Mouse (Mus musculus): Measurements from ENCODE around the gene Lemd2.
A peak's percentile ranks its signal among the peaks of the same experiment; 100 is the strongest.

Gene Lemd2

DNA sequence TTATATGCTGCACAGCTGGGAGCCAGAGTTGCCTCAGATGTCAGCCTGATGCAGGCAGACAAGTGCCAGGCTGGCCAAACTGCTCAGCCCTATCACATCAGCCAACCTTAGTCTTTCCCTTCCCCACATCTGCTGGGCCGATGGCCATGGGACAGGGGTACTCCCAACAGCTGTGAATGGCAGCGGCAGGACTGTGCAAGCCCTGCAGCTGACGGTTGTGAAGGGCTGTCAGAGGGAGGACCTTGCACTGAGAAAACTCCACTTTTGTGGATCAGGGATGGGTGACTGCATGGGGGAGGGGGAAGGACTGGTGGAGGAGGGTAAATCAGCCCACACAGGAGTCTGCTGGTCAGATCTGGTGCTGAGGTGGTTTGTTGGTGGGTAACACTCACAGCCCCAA is 22.4 kb upstream of the Lemd2 start:
- DNase-seq = no peak

DNA sequence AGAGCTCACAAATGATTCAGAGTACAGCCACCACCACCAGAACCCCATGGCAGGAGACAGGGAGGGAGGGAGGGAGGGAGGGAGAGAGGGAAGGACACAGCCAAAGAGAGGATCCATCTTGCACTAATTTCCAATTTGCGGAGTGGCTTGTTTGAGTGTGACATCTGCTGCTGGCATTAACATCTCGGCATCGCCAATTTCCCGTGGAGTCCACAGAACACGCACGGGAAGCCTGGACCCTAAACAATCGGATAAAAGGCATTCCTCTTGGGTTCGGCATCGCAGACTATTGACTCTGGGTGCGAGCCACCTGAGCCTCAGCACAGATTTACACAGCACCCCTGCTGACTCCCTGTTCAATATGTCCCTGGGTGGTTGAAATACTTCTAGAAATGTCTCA is 21.5 kb upstream of the Lemd2 start:
- no peak for DNase-seq

DNA sequence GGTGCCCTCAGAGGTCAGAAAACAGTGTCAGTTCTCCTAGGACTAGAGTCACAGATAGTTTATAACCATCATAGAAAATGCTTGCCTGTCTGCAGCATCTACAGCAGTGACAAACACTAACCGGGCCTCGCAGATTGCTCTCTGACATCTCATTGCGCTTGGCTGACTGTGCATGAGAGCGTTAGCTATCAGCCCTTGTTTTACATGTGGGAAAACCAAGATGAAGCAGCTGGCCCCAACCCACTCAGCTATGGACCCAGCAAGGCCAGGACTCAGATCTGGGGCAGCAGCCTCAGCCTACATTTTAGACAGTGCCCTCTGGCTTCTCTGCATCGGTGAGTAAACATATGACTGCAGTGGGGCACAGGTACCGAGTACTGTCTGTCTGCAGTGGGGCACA is 19.6 kb upstream of the Lemd2 start:
- no peak for DNase-seq

DNA sequence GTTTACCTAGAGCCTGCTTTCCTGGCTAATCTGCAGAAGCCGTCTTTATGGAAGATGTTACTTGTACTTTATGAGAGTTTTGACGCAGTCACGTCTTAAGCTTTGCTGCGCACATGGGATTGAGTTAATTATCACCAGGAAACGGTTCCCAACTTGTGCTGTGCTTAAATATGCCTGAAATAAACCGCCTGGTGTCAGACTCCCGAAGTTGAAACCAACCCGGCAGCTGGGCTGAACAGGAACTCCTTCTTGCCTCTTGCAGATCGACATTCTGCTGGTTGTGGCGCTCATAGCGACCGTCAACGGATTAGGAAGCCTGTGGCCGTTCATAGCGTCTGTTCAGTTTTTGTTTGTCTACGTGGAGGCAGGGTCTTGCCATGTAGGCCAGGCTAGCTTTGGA is 17.3 kb upstream of the Lemd2 start:
- DNase-seq = no peak

DNA sequence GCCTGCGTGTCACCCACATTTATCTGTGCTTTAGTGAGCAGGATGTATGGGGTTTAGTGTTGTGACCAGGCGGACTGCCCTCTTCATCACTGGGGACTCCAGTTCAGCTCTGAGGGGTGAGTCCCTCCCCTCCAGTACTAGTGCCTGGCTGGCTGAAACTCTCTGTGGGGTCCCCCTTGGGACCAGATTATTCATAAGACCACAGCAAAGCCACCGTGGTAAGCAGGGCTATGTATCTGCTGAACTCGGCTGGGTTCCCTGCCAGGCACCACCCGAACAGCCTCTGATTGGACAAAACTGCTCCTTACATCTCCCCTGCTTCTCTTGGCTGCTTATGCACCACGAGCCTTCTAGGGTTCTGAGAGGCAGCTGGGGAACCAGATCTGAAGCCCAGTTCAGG is 14.6 kb upstream of the Lemd2 start:
- no peak for DNase-seq

DNA sequence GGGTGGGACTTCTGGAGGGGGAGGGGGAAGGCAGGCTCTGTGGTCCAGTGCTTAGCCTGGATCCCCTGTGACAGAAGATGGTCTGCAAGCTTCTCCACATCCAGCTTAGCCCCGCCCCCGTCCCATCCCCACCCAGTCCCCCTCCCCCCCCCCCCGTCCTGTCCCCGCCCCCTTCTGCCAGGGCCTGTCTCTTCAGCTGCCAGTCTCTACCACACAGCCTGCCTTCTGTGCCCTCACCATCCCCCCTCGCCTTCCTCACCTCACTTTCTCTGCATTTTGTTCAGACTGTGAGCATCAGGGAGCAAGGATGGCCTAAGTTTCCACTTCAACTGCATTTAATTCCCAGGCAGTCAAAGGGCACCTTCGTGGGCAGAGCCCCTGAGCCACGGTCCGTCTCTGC is 14.1 kb upstream of the Lemd2 start:
- no peak for DNase-seq

DNA sequence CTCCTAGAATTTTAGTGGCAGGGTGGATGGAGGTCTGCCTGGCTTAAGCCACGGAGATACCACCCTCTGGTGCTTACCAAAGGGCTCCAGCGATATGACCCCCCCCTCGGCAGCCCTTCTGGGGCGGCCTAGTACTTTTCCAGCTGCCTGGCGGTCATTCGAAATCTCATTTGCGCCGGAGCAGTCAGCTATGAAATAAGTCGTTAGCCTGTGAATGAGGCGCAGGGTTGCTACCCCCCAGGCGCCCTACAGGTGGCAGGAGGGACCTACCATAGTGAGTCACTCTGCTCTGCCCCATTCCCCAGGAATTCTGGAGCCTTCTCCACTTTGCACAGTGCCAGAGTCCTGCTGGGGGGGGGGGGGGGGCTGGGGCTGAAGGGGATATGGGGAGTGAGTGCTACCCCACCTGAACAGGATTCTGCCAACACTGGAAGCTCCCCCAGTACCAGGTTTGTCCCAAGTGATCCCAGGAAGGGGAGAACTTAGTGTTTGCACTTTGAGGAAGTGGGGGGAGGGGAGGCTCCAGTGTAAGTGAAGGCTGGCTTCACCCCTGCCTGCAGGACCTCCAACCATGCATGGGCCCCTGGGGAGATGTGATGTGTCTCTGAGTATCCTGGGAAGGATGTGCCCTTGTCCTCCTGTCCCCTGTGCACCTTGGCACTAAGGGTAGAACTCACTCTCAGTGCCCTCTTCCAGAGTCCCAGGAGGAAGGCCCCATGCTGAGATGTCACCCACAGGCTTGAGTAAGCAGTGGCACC is 8.7 kb upstream of the Lemd2 start:
- no peak for DNase-seq

DNA sequence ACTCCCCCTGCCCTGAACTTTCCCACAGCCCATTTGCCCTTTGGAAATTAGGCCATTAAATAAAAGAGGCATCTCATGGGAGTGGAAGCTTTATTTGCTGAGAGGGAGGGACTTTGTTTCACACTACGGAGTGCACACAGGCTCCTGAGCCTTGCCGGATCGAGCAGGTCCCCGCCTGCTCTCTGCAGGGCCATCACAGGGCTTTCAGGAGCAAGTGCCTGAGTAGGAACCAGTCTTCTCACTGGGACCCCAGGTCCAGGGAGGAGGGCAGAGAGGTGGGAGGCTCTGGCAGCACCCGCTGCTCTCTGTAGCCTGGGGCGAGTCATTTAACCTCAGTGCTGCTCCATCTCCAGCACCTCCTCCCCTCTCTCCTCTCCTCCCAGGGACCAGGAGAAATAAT is 7.7 kb upstream of the Lemd2 start:
- DNase-seq = no peak

DNA sequence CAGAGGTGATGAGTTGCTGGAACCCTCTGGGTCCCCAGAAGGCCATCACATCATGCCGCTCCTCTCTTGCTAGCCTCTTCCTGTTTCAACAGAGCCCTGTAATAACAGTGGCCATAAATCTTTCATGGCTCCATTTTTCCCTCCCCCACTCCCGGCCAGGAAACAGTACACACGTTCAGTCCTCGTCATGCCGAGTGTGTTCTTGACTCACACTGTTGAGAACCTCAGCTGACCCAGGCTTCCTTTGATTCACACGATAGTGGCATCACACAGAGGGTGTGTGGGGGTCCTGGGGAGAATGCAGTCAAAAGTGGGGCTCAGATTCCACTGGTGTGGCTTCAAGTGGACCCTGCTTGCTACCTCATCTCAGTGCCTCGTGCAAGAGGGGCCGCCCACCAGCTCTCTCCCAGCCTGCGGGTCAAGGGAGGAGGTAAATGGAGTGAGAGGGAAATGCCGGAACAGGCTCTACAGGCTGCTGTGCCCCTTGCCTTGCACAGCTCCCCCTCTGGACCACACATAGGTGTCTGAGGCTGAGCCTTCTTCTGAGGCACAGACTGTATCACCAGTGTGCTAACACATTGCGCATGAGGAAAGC is 2.9 kb upstream of the Lemd2 start:
- DNase-seq = no peak

DNA sequence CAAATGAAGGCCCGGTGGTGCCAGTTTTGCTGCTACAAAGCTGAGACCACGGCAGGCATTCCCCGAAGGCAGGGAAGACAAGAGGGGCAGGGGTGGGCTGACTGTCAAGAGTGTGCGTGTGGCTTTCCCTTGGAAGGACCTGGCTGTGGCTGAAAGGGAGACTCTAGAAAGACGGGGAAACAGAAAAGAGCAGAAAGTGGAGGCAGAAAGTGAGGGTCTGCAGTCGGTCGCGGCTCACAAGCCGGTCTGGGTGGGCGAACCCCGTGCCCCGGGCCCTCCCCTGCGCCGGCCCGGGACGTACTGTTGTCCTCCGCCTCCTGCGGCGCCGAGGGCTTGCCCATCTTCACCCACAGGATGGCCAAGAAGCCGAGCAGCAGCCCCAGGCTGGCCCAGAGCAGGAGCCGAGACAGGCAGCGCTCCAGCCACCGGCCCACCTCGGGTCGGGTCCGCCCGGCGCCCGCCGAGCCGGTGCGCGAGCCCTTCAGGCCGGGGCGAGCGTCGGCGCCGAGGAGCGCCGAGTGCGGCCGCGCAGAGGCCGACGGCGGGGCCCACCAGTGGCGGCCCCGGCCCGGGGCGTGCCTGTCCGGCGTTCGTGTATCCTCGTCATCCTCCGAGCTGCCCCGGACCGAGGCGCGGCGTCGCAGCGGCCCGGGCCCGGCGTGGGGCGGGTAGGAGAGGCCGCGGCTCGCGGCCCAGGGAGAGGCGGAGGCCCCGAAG is 753 bp downstream of the Lemd2 start:
- DNase-seq = peak in 1 of 2 experiments; percentile 28

DNA sequence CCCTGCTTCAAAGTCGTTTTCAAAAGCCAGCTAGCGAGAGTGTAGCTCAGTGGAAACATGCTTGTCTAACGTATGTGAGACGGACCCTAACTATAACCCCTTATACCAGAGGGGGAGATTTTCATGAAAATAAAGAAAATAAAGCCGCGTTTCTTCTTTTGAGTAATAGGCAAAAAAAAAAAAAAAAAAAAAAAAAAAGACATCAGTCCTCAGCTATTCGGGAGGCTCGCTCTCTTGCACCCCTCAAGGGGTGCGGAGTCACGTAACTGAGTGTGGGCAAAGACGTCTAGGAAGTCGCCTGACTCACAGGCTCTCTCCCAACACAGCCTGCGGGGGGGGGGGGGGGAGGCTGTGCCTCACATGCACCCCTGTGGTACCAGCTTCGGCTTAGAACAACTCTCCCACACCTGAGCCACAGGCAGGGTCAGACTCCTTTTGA is 1.3 kb downstream of the Lemd2 start:
- DNase-seq = no peak

DNA sequence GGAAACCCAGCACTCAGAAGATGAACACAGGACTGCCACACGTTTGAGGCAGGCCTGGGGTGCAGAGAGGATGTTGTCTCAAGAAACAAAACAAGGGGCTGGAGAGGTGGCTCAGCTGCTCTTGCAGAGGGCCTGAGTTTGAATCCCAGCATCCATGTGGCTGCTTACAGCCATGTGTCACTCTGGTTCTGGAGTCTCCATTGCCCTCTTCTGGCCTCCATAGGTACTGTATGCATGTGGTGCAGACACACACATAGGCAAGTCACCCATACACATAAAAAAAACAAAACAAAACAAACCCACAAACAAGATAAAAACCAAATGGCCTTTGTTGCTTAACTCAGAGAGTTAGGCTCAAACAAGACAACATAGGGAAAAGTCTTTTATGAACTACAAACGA is 2.3 kb downstream of the Lemd2 start:
- DNase-seq = no peak

DNA sequence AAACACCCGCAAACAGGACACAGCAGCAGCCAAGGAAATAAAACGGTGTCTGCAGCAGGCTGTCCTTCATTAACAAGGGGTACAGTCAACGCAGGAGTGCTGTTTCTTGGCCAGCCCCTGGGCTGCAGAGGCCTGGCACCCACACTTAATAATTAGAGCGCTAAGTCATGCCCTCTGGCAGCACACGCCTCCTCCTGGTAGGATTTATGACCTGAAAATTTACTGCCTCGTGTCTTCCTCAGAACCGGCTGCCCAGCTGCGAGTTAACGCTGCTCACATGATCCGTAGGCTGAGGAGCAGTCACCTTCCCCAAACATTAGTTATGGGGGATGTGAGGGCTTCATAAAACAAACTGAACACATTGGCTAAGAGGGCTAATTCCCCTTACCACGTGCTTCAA is 3.5 kb downstream of the Lemd2 start:
- DNase-seq = no peak

DNA sequence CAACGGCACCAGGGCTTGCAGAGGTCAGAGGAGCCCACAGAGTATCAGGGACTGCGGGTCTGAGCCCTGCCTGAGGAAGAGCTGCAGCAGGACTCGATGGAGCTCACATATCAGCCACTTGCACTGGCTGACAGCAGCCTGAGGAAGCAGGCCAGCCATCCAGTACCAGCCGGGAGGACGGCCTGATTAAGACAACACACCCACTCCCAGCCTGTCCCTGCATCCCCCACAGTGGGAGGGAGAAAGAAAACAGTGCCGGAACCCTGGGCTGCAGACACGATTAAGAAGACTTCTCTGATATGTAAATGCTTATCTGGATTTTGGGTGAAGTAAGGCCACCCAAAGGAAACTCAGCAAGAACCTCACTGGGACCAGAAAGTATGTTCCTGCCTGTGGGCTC is 4.4 kb downstream of the Lemd2 start:
- no peak for DNase-seq

DNA sequence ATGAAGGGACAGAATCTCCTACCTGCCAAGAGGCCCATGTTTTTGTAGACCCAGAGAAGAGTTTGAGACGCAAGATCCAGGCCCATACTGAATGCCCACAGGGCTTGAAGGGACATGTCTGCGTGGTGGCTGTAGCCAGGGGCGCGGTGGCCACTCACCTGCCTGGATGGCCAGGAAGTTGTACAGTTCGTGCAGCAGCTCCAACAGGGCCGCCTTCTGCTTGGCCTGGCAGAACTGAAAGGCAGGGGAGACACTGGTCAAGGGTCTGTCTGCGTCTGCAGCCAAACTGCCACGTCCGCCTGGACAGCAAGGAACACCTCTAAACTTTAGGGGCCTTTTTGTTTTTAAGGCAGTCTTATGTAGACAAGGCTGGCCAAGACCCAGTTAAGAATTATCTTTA is 5.1 kb downstream of the Lemd2 start:
- no peak for DNase-seq

DNA sequence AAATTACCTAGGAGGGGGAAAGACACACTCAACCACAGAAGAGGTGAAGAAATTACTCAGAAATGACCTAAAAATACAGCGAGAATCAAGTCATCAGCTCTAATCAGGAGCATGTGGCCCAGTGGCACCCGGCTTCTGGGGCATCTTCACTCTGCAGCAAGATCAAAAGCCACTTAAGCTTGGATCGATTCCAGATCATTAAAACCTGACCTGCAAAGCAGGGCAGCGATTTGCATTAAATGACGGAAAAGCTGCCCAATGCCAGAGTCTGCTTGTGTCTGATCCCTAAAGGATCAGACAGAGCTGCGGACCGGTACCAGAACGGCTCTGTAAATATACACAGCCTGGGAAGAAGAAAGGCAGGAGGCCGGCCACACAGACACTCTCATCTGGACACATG is 8.1 kb downstream of the Lemd2 start:
- no peak for DNase-seq

DNA sequence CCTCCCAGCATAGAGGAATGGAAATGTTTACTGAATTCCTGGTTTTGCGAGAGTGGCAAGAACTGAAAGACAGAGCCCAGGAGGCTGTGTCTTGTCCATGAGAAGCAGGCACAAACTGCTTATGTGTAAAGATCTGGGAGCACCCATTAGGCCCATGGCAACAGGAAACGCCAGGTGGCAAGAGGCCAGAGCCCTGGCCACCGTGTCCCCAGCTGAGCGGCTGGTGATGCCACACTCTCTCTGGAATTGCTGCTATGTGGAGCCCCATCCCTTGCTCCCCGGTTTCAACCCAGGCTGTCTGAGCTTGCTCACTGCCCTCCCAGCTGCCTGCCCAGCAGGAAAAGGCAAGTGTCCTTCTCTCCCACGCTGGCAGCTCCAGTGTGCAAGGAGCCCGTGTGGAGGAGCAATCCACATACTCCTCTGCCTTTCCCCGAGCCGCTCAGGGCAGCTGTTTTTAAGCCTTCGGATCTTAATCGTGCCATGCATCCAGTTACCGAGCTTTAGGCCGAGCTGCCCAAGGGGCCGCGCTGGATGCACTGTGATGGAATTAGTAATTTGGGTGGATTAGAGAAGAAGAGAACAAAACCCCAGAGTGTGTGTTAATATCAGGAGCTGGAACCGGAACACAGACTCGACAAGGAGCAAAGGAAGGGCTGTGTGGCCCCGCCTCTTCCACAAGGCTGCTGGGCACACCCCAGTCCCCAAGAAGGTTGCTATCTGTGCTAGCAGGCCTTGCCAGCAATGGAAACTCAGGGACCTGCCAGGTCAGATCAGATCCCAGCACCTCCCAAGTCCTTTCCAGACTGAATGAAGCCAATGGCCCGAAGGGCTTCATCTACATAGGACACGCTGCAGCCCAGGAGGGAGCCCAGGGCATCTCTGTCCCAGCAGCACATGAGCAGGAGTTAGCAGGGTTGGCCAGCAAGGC is 9.7 kb downstream of the Lemd2 start:
- DNase-seq = no peak

DNA sequence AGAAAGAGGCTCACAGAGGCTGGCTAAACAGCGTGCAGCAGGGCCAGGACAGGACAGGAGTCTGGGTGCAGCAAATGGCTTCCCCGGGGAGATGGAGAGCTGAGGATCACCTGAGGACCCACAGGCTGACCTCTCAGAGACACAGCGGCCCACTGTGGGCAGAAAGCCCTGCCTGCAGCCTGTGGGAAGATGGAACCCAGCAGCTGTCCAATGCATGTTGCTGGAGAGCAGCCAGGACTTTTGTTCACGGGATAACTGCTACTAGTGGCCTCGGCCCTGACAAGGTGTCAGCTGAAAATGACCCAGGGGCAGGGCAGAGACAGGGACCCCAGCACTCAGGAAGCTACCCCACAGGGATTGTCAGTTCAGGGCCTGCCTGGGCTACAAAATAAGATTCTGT is 12.5 kb downstream of the Lemd2 start:
- DNase-seq = no peak

DNA sequence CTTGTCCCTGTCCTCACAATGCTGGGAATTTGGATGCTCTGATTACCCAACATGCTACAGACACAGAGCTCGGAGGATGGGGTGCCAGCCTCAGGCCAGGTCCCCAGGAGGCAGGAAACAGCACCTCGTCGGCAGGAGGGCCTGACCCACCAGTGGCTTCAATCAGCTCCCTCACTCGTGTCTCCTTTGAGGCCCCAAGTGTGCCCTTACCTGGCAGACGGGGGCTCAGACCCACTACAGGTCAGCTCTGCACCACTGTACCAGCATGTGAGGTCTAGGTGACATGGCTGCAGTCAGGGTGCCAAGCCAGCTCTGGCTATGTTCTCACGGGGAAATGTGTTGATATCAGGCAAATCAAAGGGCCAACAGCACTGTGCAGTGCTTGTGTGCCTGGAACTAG is 13.1 kb downstream of the Lemd2 start:
- DNase-seq = no peak

DNA sequence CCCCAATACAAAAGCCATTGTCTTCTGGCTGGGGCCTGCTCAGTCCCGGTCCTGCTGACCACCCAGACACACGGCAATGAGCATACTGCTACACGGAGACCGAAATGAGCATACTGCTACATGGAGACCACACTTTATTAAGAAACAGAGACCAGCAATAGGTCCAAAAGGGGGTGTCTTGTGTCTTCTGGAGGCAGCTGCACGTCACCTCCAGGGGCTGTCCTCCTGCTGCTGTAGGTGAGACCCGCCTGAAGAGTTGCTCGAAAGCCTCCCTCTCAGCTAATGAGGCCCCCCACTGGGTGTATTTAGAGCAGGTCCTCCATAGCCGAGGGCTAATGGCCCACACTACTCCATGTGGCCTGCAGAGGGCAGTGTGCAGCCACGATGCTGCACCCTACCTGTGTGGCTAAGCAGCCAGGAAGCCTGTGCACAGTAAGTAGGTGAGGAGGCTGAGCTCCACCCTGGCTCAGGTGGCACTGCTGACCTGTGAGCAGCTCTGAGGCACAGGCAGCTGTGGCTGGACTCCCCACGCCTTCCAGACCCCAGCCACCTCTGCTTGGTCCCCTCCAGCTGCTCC is 14.5 kb downstream of the Lemd2 start:
- peak; percentile 34 to 36 for DNase-seq

DNA sequence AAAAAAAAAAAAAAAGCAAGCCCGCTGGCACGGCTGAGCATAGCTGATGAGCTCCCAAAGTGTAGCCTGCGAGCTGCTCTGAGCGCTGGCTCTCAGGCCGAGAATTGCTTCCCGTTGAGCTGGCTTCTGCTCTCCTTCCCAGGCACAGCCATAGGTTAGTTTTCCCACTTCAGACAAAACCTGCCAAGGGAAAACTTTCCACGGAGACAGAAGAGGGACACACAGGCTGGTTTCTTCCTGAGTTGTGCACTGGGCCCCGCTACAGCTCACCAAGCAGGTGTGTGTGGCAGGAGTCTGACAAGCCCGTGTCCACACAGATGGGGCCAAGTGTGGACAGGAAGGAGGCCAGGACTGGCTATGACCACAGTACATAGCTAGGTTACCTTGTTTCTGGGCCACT is 15.4 kb downstream of the Lemd2 start:
- DNase-seq = no peak

DNA sequence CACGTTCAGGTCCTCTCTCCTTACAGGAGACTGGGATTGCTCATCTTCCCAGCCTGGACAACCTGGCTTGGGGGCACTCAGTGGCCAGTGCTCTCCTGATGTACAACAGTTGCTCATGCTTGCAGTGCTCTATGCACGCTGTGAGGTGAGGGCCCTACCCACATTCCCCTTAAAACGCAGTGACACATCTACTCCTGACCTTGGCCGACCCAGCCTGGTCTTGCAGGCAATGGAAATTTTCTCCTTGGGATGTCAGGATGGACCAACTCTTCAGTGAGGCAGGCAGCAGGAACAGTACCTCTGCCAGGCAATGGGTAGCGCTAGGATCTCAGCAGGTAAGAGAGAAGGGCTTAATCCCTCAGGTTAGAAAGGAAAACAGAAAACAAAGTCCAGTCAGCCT is 17.2 kb downstream of the Lemd2 start:
- DNase-seq = no peak

DNA sequence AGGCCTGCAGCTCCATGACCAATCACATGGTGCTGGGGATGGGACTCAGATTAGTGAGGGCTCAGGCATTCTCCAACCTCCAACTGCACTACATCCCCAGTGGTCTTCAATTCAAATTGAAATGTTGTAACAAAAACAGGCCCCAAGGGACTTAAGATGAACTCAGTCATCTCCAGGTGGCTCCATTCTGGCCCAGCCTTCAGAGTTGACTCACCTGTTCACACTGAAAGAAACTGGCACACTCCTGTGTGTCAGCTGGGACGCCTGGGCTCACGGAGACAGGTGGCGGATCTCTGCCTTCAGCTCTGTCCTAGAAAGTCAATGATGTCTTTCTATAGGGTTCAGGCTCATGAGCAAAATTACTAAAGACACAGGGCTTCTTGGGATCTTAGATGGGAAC is 18.2 kb downstream of the Lemd2 start:
- DNase-seq = no peak
